Comparison of ENCODE assay signal across 8 mouse cellular contexts in the genomic region with DNA sequence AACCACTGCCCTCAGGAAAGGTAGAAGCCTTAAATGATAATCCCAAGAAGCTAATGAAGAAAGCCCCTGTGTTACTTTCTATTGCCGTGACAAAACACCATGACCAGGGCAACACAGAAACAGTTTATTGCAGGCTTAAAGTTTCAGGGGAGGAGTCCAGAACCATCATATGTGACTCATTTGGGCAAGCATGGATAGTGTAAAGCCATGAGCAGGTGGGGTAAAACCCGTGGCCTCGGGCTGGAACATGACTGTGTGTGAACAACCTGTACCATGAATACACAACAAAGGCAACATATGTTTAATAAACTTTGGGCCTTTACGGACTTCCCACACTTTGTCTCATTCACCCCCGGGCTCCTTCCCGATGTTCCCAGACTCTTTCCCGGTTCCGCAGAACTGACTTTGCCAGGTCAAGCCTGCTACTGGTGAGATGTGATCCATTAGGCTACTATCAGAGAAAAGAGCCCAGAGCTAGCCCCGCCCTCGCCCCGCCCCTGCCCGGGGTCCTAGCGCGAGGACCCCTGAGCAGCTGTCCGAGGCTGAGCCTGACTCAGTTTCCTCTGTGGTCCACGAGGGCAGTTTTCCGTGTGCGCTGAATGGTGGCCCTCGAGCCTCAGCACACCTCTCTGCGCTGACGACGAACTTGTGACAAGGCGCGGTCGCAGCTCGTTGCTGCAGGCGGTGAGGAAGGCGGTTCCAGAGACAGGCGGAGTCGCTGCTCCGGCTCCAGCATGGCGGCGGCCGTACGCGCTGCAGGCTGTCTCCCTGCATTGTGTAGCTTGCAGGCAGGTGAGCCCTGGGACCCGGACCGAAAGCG. TPM values are rescaled to one million over a fixed set of nuclear protein-coding genes. Genes with fewer than 3 reads are reported as not detected.
A peak's percentile ranks its signal among the peaks of the same experiment; 100 is the strongest.
DNase-seq lines count a peak whose midpoint lies in the region; ATAC-seq and TF ChIP-seq lines count a peak whose summit lies in the region.

TSS of gene Zfp661 (minus strand) at position 401 of the 820 bp plus-strand sequence.
TSS of gene Mrps5 (plus strand) at position 529 of the 820 bp plus-strand sequence.

- peak within 1 kb of the TSS; percentile 90 for H3K27ac ChIP-seq in hindbrain, embryonic 13.5 days

- no peaks in the 10 kb centered on the region for H3K9me3 ChIP-seq in hindbrain, embryonic 13.5 days

- POLR2A ChIA-PET in Patski (lab: Charles Lee): interaction anchor here (0.6 kb wide), 1 partner anchor 151 kb away, joined by 3 read pairs; no protein-coding TSS in a partner anchor

- CTCF ChIA-PET in Patski (lab: Charles Lee): no interaction called here

- TF ChIP-seq CTCF in Patski (IDR thresholded peaks at IDR 0.05): no peak

- peak within 1 kb of the TSS; percentile 84 for H3K4me2 ChIP-seq in hindbrain, embryonic 13.5 days

- 5% methylated on average over 39 of the region's 39 CpGs for WGBS in hindbrain, embryonic 13.5 days

- H3K9ac ChIP-seq in hindbrain, embryonic 13.5 days: peak within 1 kb of the TSS; percentile 84

- DNase-seq in Patski (ENCODE audit: low read depth, low spot score): peak; percentile 37
- DNase-seq in cerebellum, postnatal 14 days: peak; percentile 91 to 92
- DNase-seq in frontal cortex, postnatal 14 days (ENCODE audit: low spot score in 2 of 2): peak; percentile 62 to 80
- DNase-seq in layer of hippocampus, postnatal 25 days (ENCODE audit: extremely low spot score in 1 of 2, low spot score in 1 of 2): peak; percentile 73 to 80
- DNase-seq in lung, postnatal 25 days (ENCODE audit: low spot score): peak; percentile 77
- peak; percentile 88 for DNase-seq in retina, embryonic 14.5 days (ENCODE audit: low spot score)
- peak; percentile 91 for DNase-seq in thymus, postnatal 4 days

- H3K27me3 ChIP-seq in Patski: no peaks in the 10 kb centered on the region
- H3K27me3 ChIP-seq in hindbrain, embryonic 13.5 days: no peaks in the 10 kb centered on the region

- H3K4me3 ChIP-seq in hindbrain, embryonic 13.5 days: peak within 1 kb of the TSS; percentile 79

- peaks cover 46% of the 10 kb centered on the region for H3K4me1 ChIP-seq in hindbrain, embryonic 13.5 days (replicated peaks)

- peaks cover 15% of the 10 kb centered on the region for H3K36me3 ChIP-seq in hindbrain, embryonic 13.5 days

- ATAC-seq in Patski: peak; percentile 64
- peak; percentile 86 for ATAC-seq in hindbrain, embryonic 13.5 days (ENCODE audit: low FRiP score)

- in situ Hi-C loops in Patski (cut with MboI; ENCODE audit: low pct_unique_long_range_greater_than_20kb): no loop called here

RNA-seq across cellular contexts. Expression of gene Zfp661, which starts in this region (rescaled TPM):
- polyA plus RNA-seq in Patski (2021): 3.8 TPM
- polyA plus RNA-seq in hindbrain, embryonic 13.5 days (2015; fragmentation: Nextera tagmentation; extraction: Ambion mirVana): 8.0 and 8.7 TPM in 2 replicates
- total RNA-seq in layer of hippocampus, postnatal 25 days (2021): 1 to 10 TPM; 8.3 to 8.9 TPM

RNA-seq across cellular contexts. Expression of gene Mrps5, which starts in this region (rescaled TPM):
- polyA plus RNA-seq in Patski (2021): 87.4 TPM
- polyA plus RNA-seq in hindbrain, embryonic 13.5 days (2015; fragmentation: Nextera tagmentation; extraction: Ambion mirVana): 152 and 158 TPM in 2 replicates
- total RNA-seq in layer of hippocampus, postnatal 25 days (2021): 100 to 1,000 TPM in 1 of 2 experiments, 10 to 100 TPM in 1; 81.1 to 102 TPM

Comparison
In these comparisons a context has a peak if more than half of its experiments do, and no peak if none do; other contexts are left out.
1. Peak in every context shown above with its lines: DNase-seq, ATAC-seq, H3K4me3 ChIP-seq and H3K27ac ChIP-seq.
2. DNase-seq: peak in every context shown above with its lines; median percentile 92 in cerebellum, postnatal 14 days; 91 in thymus, postnatal 4 days; 88 in retina, embryonic 14.5 days; 77 in lung, postnatal 25 days; 76 in layer of hippocampus, postnatal 25 days; 71 in frontal cortex, postnatal 14 days; 37 in Patski.